Mouse (Mus musculus): ENCODE results near the gene T. TPM values are rescaled to one million over a fixed set of nuclear protein-coding genes. Genes with fewer than 3 reads are reported as not detected.

The T gene
- polyA plus RNA-seq, 1 experiment from 2014 or later = 0.37 TPM

DNA sequence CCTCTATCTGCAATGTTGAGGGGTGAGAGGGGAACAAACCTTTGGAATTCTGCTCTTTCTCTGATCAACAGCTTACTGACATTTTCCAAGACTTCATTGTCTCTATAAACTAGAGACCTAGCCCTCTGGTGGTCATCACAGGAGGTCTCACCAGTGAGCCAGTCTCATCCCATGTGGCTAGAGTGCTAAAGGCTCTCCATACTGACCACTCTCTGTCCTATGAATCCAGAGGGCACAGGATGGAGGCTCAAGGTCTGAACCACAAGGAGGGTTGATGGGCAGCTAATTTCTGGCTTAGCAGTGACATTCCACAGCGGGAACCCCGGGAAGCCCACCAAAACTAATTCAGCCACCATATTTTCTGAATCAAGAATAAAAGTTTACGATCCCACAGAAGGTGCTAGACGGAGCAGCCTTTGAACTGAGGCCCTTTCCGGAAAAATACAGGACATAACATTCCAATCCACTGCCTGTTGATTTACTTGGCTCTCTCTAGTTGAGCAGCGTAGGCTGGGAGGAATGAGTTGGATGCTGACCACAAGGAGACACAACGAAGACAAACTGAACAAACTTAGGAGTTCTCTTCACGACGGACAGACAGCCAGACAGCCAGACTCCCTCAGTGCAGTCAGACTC lies 45.4 kb downstream of the T start:
- Histone ChIP-seq H3K9me3 (ENCODE audit: control insufficient read depth, low read length) (no peaks in the 10 kb centered on the region), H3K27ac (ENCODE audit: low read depth, low read length) (no peak overlapping the region), H3K4me2 (ENCODE audit: low read depth, low read length) (no peak overlapping the region), H3K9ac (replicated peaks; ENCODE audit: low read depth, low read length) (no peak overlapping the region), H3K36me3 (ENCODE audit: control insufficient read depth, insufficient read depth, low read length) (no peaks in the 10 kb centered on the region), H3K27me3 (ENCODE audit: control insufficient read depth, insufficient read depth, low read length) (no peaks in the 10 kb centered on the region), H3K4me3 (ENCODE audit: low read depth, low read length) (no peak overlapping the region), H3K4me1 (ENCODE audit: control insufficient read depth, insufficient read depth, low read length) (0 out of 2 replicates have a peak, but pooled peaks cover 3% of the 10 kb centered on the region)
- 61% methylated on average over 9 of the region's 9 CpGs for WGBS
- no peak for ATAC-seq (ENCODE audit: low read depth)

DNA sequence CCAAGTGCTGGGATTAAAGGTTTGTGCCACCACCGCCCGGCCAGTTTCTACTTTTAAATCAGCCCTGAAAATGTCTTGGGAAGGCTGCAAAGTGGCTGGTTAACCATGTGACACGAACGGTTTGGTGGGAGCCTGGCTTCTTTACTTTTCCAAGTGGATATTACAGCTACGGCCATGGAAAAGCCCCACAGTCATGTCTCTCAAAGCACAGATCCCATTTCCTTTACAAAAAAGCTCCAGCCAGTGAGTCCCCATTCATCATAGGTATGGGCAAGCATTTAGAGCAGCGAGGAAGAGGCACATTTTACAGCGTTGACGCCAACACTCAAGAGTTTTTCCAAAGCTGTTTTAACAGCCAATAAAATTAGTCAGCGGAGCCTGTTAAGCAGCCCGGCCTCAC lies 47.6 kb downstream of the T start:
- no peak overlapping the region for H3K9ac ChIP-seq (replicated peaks; ENCODE audit: low read depth, low read length)
- H3K9me3 ChIP-seq (ENCODE audit: control insufficient read depth, low read length) = no peaks in the 10 kb centered on the region
- ATAC-seq (ENCODE audit: low read depth) = no peak
- H3K27ac ChIP-seq (ENCODE audit: low read depth, low read length) = no peak overlapping the region
- H3K4me1 ChIP-seq (ENCODE audit: control insufficient read depth, insufficient read depth, low read length) = 0 out of 2 replicates have a peak, but pooled peaks cover 3% of the 10 kb centered on the region
- H3K27me3 ChIP-seq (ENCODE audit: control insufficient read depth, insufficient read depth, low read length) = no peaks in the 10 kb centered on the region
- no peaks in the 10 kb centered on the region for H3K36me3 ChIP-seq (ENCODE audit: control insufficient read depth, insufficient read depth, low read length)
- 61% methylated on average over 10 of the region's 10 CpGs for WGBS
- no peak overlapping the region for H3K4me3 ChIP-seq (ENCODE audit: low read depth, low read length)
- H3K4me2 ChIP-seq (ENCODE audit: low read depth, low read length) = no peak overlapping the region

DNA sequence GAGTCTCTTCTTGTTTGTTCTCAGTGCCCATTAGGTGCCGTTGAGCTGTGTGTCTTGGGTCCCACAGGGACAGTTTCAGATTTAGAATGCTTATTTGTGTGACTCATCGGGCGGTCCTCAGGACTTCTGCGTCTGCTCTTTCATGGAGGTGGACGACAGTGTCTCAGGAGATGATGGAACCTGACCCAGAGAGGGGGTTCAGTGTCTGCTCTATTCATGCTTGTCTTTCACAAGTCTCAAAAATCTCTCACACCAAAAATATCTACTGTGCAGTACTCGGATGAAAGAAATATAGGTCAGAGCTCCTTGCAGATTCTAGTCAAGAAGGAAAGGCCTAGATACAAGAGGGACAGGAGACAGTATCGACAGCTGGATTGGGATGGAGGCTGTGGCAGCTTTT lies 48.7 kb downstream of the T start:
- H3K27me3 ChIP-seq (ENCODE audit: control insufficient read depth, insufficient read depth, low read length) = no peaks in the 10 kb centered on the region
- no peaks in the 10 kb centered on the region for H3K36me3 ChIP-seq (ENCODE audit: control insufficient read depth, insufficient read depth, low read length)
- no peak overlapping the region for H3K4me3 ChIP-seq (ENCODE audit: low read depth, low read length)
- H3K9ac ChIP-seq (replicated peaks; ENCODE audit: low read depth, low read length) = no peak overlapping the region
- H3K27ac ChIP-seq (ENCODE audit: low read depth, low read length) = no peak overlapping the region
- H3K4me2 ChIP-seq (ENCODE audit: low read depth, low read length) = no peak overlapping the region
- WGBS = 86% methylated on average over 7 of the region's 7 CpGs
- H3K4me1 ChIP-seq (ENCODE audit: control insufficient read depth, insufficient read depth, low read length) = 0 out of 2 replicates have a peak, but pooled peaks cover 3% of the 10 kb centered on the region
- no peak for ATAC-seq (ENCODE audit: low read depth)
- no peaks in the 10 kb centered on the region for H3K9me3 ChIP-seq (ENCODE audit: control insufficient read depth, low read length)

DNA sequence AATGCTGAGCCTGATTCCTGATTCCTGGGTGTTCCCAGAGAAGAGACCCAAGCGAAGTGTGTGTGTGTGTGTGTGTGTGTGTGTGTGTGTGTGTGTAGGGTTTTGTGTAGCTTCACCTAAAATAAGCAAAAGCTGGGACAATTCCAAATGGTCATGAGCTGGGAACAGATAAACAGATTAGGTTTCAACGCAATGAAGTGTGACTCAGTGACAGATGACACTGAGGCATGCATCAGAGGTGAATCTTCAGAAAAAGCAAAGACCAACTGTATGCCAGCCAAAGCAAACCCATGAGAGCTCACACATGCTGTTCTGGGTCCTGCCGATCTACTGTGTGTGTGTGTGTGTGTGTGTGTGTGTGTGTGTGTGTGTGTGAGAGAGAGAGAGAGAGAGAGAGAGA lies 50.0 kb downstream of the T start:
- 0 out of 2 replicates have a peak, but pooled peaks cover 3% of the 10 kb centered on the region for H3K4me1 ChIP-seq (ENCODE audit: control insufficient read depth, insufficient read depth, low read length)
- 68% methylated on average over 2 of the region's 3 CpGs for WGBS
- no peaks in the 10 kb centered on the region for H3K9me3 ChIP-seq (ENCODE audit: control insufficient read depth, low read length)
- no peak overlapping the region for H3K9ac ChIP-seq (replicated peaks; ENCODE audit: low read depth, low read length)
- no peak overlapping the region for H3K4me3 ChIP-seq (ENCODE audit: low read depth, low read length)
- no peaks in the 10 kb centered on the region for H3K36me3 ChIP-seq (ENCODE audit: control insufficient read depth, insufficient read depth, low read length)
- no peak overlapping the region for H3K27ac ChIP-seq (ENCODE audit: low read depth, low read length)
- no peaks in the 10 kb centered on the region for H3K27me3 ChIP-seq (ENCODE audit: control insufficient read depth, insufficient read depth, low read length)
- no peak for ATAC-seq (ENCODE audit: low read depth)
- no peak overlapping the region for H3K4me2 ChIP-seq (ENCODE audit: low read depth, low read length)

DNA sequence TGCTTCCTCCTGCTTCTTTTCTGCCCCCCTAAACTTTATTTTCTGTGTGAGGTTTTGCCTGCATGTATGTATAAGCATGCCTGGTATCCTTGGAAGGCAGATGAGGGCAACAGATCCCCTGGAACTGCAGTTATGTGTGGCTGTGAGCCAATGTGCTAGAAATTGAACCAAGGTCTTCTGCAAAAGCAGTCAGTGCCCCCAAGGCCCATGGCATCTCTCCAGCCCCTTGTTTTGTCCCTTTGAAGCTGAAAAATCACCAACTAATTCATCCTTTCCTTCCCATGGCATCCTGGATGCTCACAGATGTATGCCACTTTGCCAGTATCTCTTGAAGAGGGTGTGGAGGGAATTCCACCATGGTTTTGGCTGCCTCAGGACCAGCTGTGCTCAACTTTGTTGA lies 50.9 kb downstream of the T start:
- no peak overlapping the region for H3K4me3 ChIP-seq (ENCODE audit: low read depth, low read length)
- no peak for ATAC-seq (ENCODE audit: low read depth)
- H3K27ac ChIP-seq (ENCODE audit: low read depth, low read length) = no peak overlapping the region
- no peak overlapping the region for H3K4me2 ChIP-seq (ENCODE audit: low read depth, low read length)
- no peak overlapping the region for H3K9ac ChIP-seq (replicated peaks; ENCODE audit: low read depth, low read length)
- no peaks in the 10 kb centered on the region for H3K27me3 ChIP-seq (ENCODE audit: control insufficient read depth, insufficient read depth, low read length)
- H3K9me3 ChIP-seq (ENCODE audit: control insufficient read depth, low read length) = no peaks in the 10 kb centered on the region
- 0 out of 2 replicates have a peak, but pooled peaks cover 3% of the 10 kb centered on the region for H3K4me1 ChIP-seq (ENCODE audit: control insufficient read depth, insufficient read depth, low read length)
- H3K36me3 ChIP-seq (ENCODE audit: control insufficient read depth, insufficient read depth, low read length) = no peaks in the 10 kb centered on the region

DNA sequence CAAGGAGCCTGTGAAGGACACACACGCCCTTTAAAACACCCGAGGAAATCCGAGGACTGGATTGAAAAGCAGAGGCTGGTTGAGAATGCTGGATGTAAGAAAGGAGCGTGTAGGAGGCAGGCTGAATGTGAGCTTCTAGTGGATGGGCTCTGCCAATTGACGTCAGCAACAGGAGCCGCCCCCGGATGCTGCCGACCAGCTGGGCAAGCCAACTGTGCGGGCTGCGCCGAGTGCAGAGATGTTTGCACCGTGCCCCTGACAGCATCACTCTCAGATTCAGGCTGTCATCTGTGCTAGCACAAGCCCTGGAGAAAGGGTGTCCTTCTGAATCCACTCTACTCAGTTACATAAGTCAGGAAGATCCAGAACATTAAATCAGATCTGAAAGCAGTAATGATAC lies 53.6 kb downstream of the T start:
- H3K27ac ChIP-seq (ENCODE audit: low read depth, low read length) = no peak overlapping the region
- H3K4me1 ChIP-seq (ENCODE audit: control insufficient read depth, insufficient read depth, low read length) = no peaks in the 10 kb centered on the region
- H3K9ac ChIP-seq (replicated peaks; ENCODE audit: low read depth, low read length) = no peak overlapping the region
- no peak overlapping the region for H3K4me3 ChIP-seq (ENCODE audit: low read depth, low read length)
- 59% methylated on average over 12 of the region's 12 CpGs for WGBS
- no peak overlapping the region for H3K4me2 ChIP-seq (ENCODE audit: low read depth, low read length)
- H3K9me3 ChIP-seq (ENCODE audit: control insufficient read depth, low read length) = no peaks in the 10 kb centered on the region
- no peaks in the 10 kb centered on the region for H3K36me3 ChIP-seq (ENCODE audit: control insufficient read depth, insufficient read depth, low read length)
- no peak for ATAC-seq (ENCODE audit: low read depth)
- H3K27me3 ChIP-seq (ENCODE audit: control insufficient read depth, insufficient read depth, low read length) = no peaks in the 10 kb centered on the region

DNA sequence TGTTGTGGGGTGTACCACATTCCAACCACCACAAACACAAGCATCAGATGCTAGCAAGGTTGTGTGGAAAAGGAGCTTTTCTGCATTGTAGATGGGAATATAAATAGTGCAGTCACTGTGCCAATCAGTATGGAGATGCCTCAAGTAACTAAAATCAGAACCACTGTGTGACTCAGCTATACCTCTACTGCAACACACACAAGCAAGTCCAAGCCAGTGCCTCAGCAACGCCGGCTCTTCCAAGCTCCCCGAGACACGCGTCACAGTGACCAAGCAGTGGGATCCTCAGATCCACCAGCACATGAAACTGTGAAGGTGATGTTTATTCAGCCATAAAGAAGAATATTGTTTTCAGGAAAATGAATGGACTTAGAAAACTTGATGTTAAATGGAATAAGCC lies 56.7 kb downstream of the T start:
- Histone ChIP-seq H3K27ac (ENCODE audit: low read depth, low read length) (no peak overlapping the region), H3K36me3 (ENCODE audit: control insufficient read depth, insufficient read depth, low read length) (no peaks in the 10 kb centered on the region), H3K9me3 (ENCODE audit: control insufficient read depth, low read length) (no peaks in the 10 kb centered on the region), H3K4me3 (ENCODE audit: low read depth, low read length) (no peak overlapping the region), H3K9ac (replicated peaks; ENCODE audit: low read depth, low read length) (no peak overlapping the region), H3K4me1 (ENCODE audit: control insufficient read depth, insufficient read depth, low read length) (no peaks in the 10 kb centered on the region), H3K4me2 (ENCODE audit: low read depth, low read length) (no peak overlapping the region), H3K27me3 (ENCODE audit: control insufficient read depth, insufficient read depth, low read length) (no peaks in the 10 kb centered on the region)
- ATAC-seq (ENCODE audit: low read depth) = no peak
- WGBS = 91% methylated on average over 5 of the region's 5 CpGs

Other genes with a start within 250 kb of the T start
- gene Ccr6, start 198.4 kb upstream of the T start, polyA plus RNA-seq (2014; fragmentation: Nextera tagmentation; extraction: Ambion mirVana) = not detected in 2 replicates
- gene Mpc1, start 151.5 kb upstream of the T start, polyA plus RNA-seq (2014; fragmentation: Nextera tagmentation; extraction: Ambion mirVana) = 408 and 480 TPM in 2 replicates
- gene Sft2d1, start 123.3 kb upstream of the T start, polyA plus RNA-seq (2014; fragmentation: Nextera tagmentation; extraction: Ambion mirVana) = 149 and 195 TPM in 2 replicates
- 17.0 and 20.6 TPM in 2 replicates for gene Prr18, start 97.0 kb upstream of the T start, polyA plus RNA-seq (2014; fragmentation: Nextera tagmentation; extraction: Ambion mirVana)
- gene T2, start 78.4 kb upstream of the T start, polyA plus RNA-seq (2014; fragmentation: Nextera tagmentation; extraction: Ambion mirVana) = 0.81 and 0.96 TPM in 2 replicates
- gene Pde10a, start 90.9 kb downstream of the T start, polyA plus RNA-seq (2014; fragmentation: Nextera tagmentation; extraction: Ambion mirVana) = 16.2 and 17.0 TPM in 2 replicates
- not detected in 2 replicates for gene Gm17087, start 132.5 kb downstream of the T start, polyA plus RNA-seq (2014; fragmentation: Nextera tagmentation; extraction: Ambion mirVana)